Mouse (Mus musculus) cerebellum, adult 2 months (tissue): ENCODE results near the gene Skint6. TPM values are rescaled to one million over a fixed set of nuclear protein-coding genes. Genes with fewer than 3 reads are reported as not detected.
"Not testable (repeated sequence)": the region's sequence is repeated elsewhere in the genome, so short reads cannot be mapped to it uniquely, and the experiment has no call there.

Experiments used
- DNase-seq, 2 experiments: peaks; one replicate each; pipeline ENCODE4 v3.0.0; 2021
- H3K27ac ChIP-seq: fragments of 200-500 bp; 2 replicates; pipeline ENCODE4 v1.5.1; 2012; ENCODE audit warnings: low read length, control low read depth, inconsistent platforms; ENCODE audit not compliant: insufficient read depth
- H3K27me3 ChIP-seq: fragments of 200-500 bp; 2 replicates; pipeline ENCODE4 v1.6.1; 2012; ENCODE audit warnings: inconsistent platforms, mild to moderate bottlenecking, low read length, moderate library complexity; ENCODE audit not compliant: control insufficient read depth, insufficient read depth
- H3K4me1 ChIP-seq: fragments of 200-500 bp; 2 replicates; pipeline ENCODE4 v1.6.1; 2011; ENCODE audit warnings: low read length; ENCODE audit not compliant: control insufficient read depth, insufficient read depth
- H3K4me3 ChIP-seq: fragments of 200-500 bp; replicated peaks from 2 replicates; pipeline ENCODE3; 2011; ENCODE audit warnings: mild to moderate bottlenecking, low read depth, low read length, control low read depth; ENCODE audit not compliant: insufficient read depth
- CTCF ChIP-seq: fragments of 200-500 bp; IDR thresholded peaks from 2 replicates; pipeline ENCODE4 v1.5.1; 2011; ENCODE audit warnings: low read depth, mild to moderate bottlenecking, control low read depth, low read length, moderate library complexity, borderline replicate concordance; ENCODE audit not compliant: insufficient read depth
- POLR2A ChIP-seq: fragments of 200-500 bp; IDR thresholded peaks from 2 replicates; pipeline ENCODE4 v1.6.1; 2011; ENCODE audit warnings: low read length, control low read depth, borderline replicate concordance; ENCODE audit not compliant: insufficient read depth
- WGBS: fragments of 180-500 bp; shearing (Covaris S2); methylation state at CpG from one replicate; pipeline ENCODE4 v1.1.7; 2018; 5-methylcytosine and 5-hydroxymethylcytosine counted together
- polyA plus RNA-seq: library from polyadenylated mRNA; depleted of rRNA; stranded (reverse); fragments of >200 nt; gene quantifications from 2 replicates; pipeline ENCODE4 v1.2.3, GENCODE M21; 2012; rRNA removed

The Skint6 gene
- polyA plus RNA-seq, result not detected in 2 replicates

DNA sequence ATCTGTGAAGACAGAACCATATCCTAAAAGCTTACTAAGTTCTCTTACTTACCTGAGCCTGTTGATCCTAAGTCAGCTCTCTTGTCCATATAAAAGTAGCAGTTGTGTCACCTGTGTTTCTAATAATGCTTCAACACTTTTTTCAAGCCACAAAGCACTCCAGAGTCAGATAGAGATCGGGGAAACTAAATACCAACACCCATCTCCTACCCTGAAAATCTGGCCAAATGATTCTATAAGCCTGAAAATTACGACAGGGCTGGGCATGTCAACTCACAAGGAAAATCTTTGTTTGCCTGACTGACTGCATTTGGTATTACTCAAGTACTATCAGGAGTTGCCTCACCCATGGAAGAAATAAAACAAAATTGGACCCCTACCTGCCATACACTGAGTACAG, at the start of gene Skint6:
TSS of gene Skint6 (minus strand) at position 101 of the 400 bp plus-strand sequence.
- DNase-seq, result no peak
- Histone ChIP-seq H3K27ac (no peak within 1 kb of the TSS), H3K27me3 (no peaks in the 10 kb centered on the region), H3K4me1 (no peaks in the 10 kb centered on the region), H3K4me3 (no peak within 1 kb of the TSS)
- 26% methylated on average over 2 of the region's 2 CpGs for WGBS
- TF ChIP-seq POLR2A (no peak), CTCF (no peak)

DNA sequence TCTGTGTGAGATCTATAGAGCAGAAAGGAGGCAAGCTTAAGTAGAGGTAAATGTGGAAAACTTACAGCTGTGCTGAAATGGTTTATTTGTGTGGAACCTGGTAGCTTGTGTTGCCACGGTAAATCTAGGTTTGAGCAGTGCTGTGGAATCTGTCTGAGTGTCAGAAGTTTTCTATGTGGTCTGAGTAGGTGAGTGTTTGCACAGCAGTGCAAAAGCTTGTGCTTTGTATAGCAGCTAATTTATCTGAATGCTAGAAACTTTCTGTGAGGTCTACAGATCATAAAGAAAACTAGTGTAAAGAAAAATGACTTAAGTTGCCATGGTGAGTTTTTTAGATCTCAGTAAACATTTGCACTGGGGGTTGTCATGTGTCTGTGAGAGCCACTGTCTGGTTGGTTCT, 34.1 kb upstream of the Skint6 start:
- TF ChIP-seq CTCF (no peak), POLR2A (no peak)
- Histone ChIP-seq H3K27ac (no peak overlapping the region), H3K4me1 (no peaks in the 10 kb centered on the region), H3K27me3 (no peaks in the 10 kb centered on the region), H3K4me3 (no peak overlapping the region)
- DNase-seq, result no peak
- WGBS, result 94% methylated on average over 1 of the region's 1 CpGs

DNA sequence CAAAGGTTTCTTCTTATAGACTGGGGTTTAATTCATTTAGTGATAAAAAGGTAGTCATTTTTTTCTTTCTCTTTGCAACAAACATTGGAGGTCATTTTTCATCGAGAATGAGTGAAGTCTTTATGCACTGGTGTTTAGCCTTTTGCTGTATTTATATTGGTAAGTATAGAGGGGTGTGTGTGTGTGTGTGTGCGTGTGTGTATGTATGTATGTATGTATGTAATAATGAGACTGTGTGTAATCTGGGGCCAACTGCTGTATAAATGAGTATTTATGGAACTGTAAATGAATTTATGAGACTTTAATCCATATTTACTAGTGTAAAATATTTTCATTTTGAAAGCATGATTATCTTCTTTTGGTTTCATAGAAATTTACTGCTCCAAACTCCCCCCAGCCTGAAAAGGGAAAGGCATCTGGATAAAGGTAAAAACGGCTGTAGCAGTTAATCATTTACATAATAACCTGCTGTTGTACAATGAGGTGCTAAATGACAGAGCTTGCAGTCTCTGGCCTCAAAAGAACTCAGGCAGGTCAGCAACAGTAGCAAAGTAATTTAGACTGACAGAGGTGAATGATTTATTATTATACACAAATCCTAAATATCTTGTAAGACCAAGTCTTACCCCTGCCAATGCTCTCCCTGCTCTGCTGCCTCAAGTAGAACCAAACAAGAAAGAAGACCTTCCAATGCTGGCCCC, 15.2 kb upstream of the Skint6 start:
- Histone ChIP-seq H3K4me3 (no peak overlapping the region), H3K27ac (no peak overlapping the region), H3K27me3 (no peaks in the 10 kb centered on the region), H3K4me1 (no peaks in the 10 kb centered on the region)
- no peak for DNase-seq
- 56% methylated on average over 3 of the region's 3 CpGs for WGBS
- no peak for TF ChIP-seq POLR2A
- no peak for TF ChIP-seq CTCF

DNA sequence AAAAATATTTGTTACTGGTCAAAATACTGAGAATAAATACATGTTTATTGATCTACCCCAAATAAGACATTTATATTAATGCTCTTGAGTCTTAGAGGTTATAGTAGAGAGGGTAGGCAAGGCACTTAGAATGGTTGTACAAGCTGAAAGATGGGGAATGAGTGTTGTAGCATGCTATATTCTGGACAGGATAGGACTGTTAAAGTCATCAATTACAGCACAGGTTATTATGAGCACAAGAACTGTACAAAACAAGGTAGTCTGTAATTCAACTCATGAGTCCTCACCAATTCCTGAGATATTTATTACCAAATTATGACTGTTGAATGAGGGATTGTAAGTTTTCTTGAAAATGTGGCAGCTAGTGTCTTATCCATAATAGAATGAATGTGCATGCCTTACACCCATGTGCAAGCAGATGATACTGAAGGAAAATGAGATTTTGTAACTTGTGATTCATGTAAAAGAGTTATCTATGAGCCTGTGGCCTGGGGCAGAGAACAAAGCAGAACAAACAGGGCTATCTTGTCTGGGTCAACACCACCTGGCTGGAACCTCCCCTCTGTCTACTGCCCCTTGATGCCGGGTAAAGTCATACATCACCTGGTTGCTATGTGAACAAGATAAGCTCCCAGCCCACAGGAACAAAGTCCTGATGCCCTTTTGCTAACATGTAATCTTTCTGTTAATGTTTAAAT, 23.3 kb downstream of the Skint6 start:
- DNase-seq, result no peak
- Histone ChIP-seq H3K27ac (no peak overlapping the region), H3K27me3 (no peaks in the 10 kb centered on the region), H3K4me1 (no peaks in the 10 kb centered on the region), H3K4me3 (no peak overlapping the region)
- WGBS, result 91% methylated on average over 1 of the region's 1 CpGs
- TF ChIP-seq CTCF (no peak), POLR2A (no peak)

DNA sequence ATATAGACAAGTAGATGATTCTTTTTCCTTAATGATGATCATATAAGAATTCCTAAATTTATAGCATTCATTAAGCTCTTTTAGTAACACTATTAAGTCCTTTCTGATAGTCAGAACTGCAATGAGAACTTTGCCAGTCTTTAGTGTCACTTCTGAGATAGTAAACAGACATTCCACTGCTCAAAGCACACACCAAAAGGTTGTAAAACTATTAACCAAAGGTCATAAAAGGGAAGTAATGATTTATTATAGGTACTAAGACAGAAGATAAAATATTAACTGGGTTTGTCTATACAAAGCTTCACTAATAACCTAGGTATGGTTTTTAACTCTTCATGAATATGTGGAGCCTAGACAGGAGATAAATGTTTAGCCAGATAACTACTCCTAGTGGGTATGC, 41.0 kb downstream of the Skint6 start:
- Histone ChIP-seq H3K27ac (no peak overlapping the region), H3K4me3 (no peak overlapping the region), H3K4me1 (no peaks in the 10 kb centered on the region), H3K27me3 (no peaks in the 10 kb centered on the region)
- no peak for DNase-seq
- TF ChIP-seq POLR2A, result no peak
- no peak for TF ChIP-seq CTCF

DNA sequence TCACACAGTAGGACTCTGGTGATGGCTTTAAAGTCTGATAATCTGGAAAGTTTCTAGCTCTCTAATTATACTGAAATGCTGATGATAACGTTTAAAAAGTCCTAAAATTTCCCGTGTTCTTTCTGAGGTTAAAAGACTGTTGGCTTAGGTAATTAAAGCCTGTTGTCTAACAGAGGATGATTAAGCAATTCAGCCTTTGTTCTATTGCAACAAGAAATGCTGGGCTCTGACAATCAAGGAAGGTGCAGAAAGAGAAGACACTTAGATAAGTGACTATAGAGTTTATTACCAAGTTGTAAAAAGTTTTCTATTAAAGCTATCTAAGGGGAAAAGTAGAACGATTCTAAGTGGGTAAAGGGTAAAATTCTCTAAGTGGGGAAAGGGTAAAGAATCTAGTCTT, 219.2 kb downstream of the Skint6 start:
- H3K27ac ChIP-seq, result no peak overlapping the region
- DNase-seq, result no peak
- H3K4me3 ChIP-seq, result no peak overlapping the region
- no peaks in the 10 kb centered on the region for H3K4me1 ChIP-seq
- no peak for TF ChIP-seq CTCF
- TF ChIP-seq POLR2A, result no peak
- 56% methylated on average over 3 of the region's 3 CpGs for WGBS
- H3K27me3 ChIP-seq, result no peaks in the 10 kb centered on the region

DNA sequence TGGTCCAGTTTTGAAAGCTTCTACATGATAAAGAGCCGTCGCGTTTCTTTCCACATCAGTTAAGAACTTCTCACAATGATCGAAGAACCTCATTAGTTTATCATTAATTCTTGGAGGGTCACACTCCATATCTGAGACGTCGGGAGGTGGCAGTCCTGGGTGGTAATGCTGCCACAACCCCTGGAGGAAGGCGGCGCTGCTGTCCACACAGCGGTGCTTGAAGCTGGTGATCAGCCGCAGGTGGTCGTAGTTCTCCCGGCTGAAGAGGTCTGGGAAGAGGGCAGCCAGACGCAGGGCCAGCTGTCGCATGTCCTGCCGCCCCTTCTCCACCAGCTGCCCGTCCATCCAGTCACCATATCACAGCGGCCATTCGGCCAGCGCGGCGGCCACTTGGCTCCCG, 307.6 kb downstream of the Skint6 start:
- not testable (repeated sequence) for H3K4me1 ChIP-seq, H3K27ac ChIP-seq, DNase-seq, H3K27me3 ChIP-seq, H3K4me3 ChIP-seq
- WGBS, result 38% methylated on average over 22 of the region's 22 CpGs

DNA sequence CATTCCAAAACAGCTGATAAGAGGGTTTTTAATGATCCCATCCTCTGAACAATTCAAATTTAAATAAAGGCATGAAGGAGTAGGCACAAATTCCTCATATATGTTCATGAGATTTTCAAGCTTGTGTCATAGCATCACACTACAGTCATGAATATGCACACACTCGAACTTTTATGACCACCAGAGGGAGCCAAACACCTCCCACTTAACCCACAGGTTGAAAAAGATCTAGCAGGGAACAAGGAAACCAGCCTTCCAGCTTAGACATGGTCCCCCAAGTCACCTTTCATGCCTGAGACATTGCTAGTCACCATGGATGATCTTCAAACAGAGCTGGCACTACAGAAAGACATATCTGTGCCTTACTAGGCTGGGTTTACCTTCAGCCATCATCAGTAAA, 496.1 kb downstream of the Skint6 start:
- Histone ChIP-seq H3K27me3 (no peaks in the 10 kb centered on the region), H3K27ac (no peak overlapping the region), H3K4me3 (no peak overlapping the region), H3K4me1 (no peaks in the 10 kb centered on the region)
- 0% methylated on average over 1 of the region's 1 CpGs for WGBS
- DNase-seq, result no peak
- TF ChIP-seq POLR2A, result no peak
